Comparison of ENCODE assay signal across 9 mouse cellular contexts in genomic region chr2:128325097-128325421, GRCm38 (mm10).
DNase-seq lines count a peak whose midpoint lies in the region; ATAC-seq and TF ChIP-seq lines count a peak whose summit lies in the region.
"Had no signal": no experiment of that assay in that cellular context is flagged by ENCODE, and none has a peak within 500 bp of the region (broad histone marks: within the 10 kb centered on the region; RNA-seq: fewer than 3 reads in every experiment).

No protein-coding gene starts in this region.

- peaks cover 3% of the 10 kb centered on the region for H3K79me2 ChIP-seq in myocyte (ENCODE audit: control insufficient read depth, insufficient read depth)

- no peak for TF ChIP-seq POLR2A in myocyte (IDR thresholded peaks at IDR 0.05; ENCODE audit: insufficient read length, low read depth)

- H3K27ac ChIP-seq in forebrain, embryonic 12.5 days = 0 out of 2 replicates have a peak overlapping the region, but pooled peaks have one; percentile 46
- H3K27ac ChIP-seq in forebrain, embryonic 14.5 days (ENCODE audit: low read depth, low read length) = no peak overlapping the region
- peak overlapping the region; percentile 15; the same call in 1 of the 2 replicates for H3K27ac ChIP-seq in limb, embryonic 13.5 days
- H3K27ac ChIP-seq in limb, embryonic 10.5 days = no peak overlapping the region
- 0 out of 2 replicates have a peak overlapping the region, but pooled peaks have one; percentile 15 for H3K27ac ChIP-seq in forebrain, postnatal 0 days (ENCODE audit: low read depth, low read length)
- H3K27ac ChIP-seq: liver, embryonic 14.5 days had no signal

- peaks cover 21% of the 10 kb centered on the region for H3K4me1 ChIP-seq in forebrain, embryonic 12.5 days
- peaks cover 10% of the 10 kb centered on the region for H3K4me1 ChIP-seq in forebrain, embryonic 14.5 days (ENCODE audit: control insufficient read depth, insufficient read depth, low read length)
- peaks cover 19% of the 10 kb centered on the region for H3K4me1 ChIP-seq in limb, embryonic 13.5 days
- H3K4me1 ChIP-seq in limb, embryonic 10.5 days = peaks cover 20% of the 10 kb centered on the region
- H3K4me1 ChIP-seq in forebrain, postnatal 0 days (ENCODE audit: insufficient read depth) = peaks cover 6% of the 10 kb centered on the region; the same call in 1 of the 2 replicates

- H3K4me2 ChIP-seq in forebrain, embryonic 12.5 days = no peak overlapping the region
- no peak overlapping the region for H3K4me2 ChIP-seq in forebrain, embryonic 14.5 days (ENCODE audit: low read length)
- no peak overlapping the region for H3K4me2 ChIP-seq in limb, embryonic 13.5 days (replicated peaks)
- H3K4me2 ChIP-seq in forebrain, postnatal 0 days (ENCODE audit: low read depth) = no peak overlapping the region
- peak overlapping the region; percentile 63 for H3K4me2 ChIP-seq in myocyte (ENCODE audit: low read depth)

- no peaks in the 10 kb centered on the region for H3K9me3 ChIP-seq in forebrain, embryonic 12.5 days
- H3K9me3 ChIP-seq in forebrain, embryonic 14.5 days (replicated peaks; ENCODE audit: control insufficient read depth, low read length) = no peaks in the 10 kb centered on the region
- no peaks in the 10 kb centered on the region for H3K9me3 ChIP-seq in limb, embryonic 13.5 days
- no peaks in the 10 kb centered on the region for H3K9me3 ChIP-seq in limb, embryonic 10.5 days (replicated peaks)
- H3K9me3 ChIP-seq in forebrain, postnatal 0 days (ENCODE audit: low read length) = no peaks in the 10 kb centered on the region

- H3ac ChIP-seq in myocyte (ENCODE audit: control insufficient read depth, insufficient read length) = no peak overlapping the region

- H3K36me3 ChIP-seq in forebrain, embryonic 12.5 days (replicated peaks) = no peaks in the 10 kb centered on the region
- no peaks in the 10 kb centered on the region for H3K36me3 ChIP-seq in forebrain, embryonic 14.5 days (ENCODE audit: control insufficient read depth, insufficient read depth, low read length)
- no peaks in the 10 kb centered on the region for H3K36me3 ChIP-seq in limb, embryonic 13.5 days
- no peaks in the 10 kb centered on the region for H3K36me3 ChIP-seq in limb, embryonic 10.5 days
- H3K36me3 ChIP-seq in forebrain, postnatal 0 days (ENCODE audit: insufficient read depth) = no peaks in the 10 kb centered on the region
- no peaks in the 10 kb centered on the region for H3K36me3 ChIP-seq in myocyte (ENCODE audit: control insufficient read depth, insufficient read depth)

- H3K9ac ChIP-seq in forebrain, embryonic 12.5 days = no peak overlapping the region
- H3K9ac ChIP-seq in forebrain, embryonic 14.5 days (ENCODE audit: low read length) = no peak overlapping the region
- no peak overlapping the region; the same call in 1 of the 2 replicates for H3K9ac ChIP-seq in limb, embryonic 13.5 days
- no peak overlapping the region for H3K9ac ChIP-seq in forebrain, postnatal 0 days
- H3K9ac ChIP-seq: liver, embryonic 14.5 days had no signal

- no peak for TF ChIP-seq CTCF in forebrain, postnatal 0 days (IDR thresholded peaks at IDR 0.05; ENCODE audit: low read depth)

- 73% methylated on average over 4 of the region's 4 CpGs for WGBS in forebrain, embryonic 12.5 days
- 46% methylated on average over 4 of the region's 4 CpGs for WGBS in forebrain, embryonic 14.5 days
- WGBS in limb, embryonic 13.5 days = 72% methylated on average over 4 of the region's 4 CpGs
- WGBS in limb, embryonic 10.5 days = 87% methylated on average over 4 of the region's 4 CpGs
- WGBS in forebrain, postnatal 0 days = 36% methylated on average over 4 of the region's 4 CpGs

- DNase-seq in forebrain, embryonic 14.5 days (ENCODE audit: low spot score) = no peak
- no peak for DNase-seq in limb, embryonic 10.5 days (ENCODE audit: low spot score)
- no peak for DNase-seq in forebrain, postnatal 0 days
- DNase-seq in right cerebral cortex, adult 18-20 months = no peak
- DNase-seq in urinary bladder, postnatal 10 days (ENCODE audit: low spot score) = no peak

- no peak for ATAC-seq in forebrain, embryonic 12.5 days (ENCODE audit: low FRiP score)
- no peak for ATAC-seq in forebrain, embryonic 14.5 days
- no peak for ATAC-seq in limb, embryonic 13.5 days (ENCODE audit: low FRiP score, low read depth)
- no peak for ATAC-seq in forebrain, postnatal 0 days

- H3K4me3 ChIP-seq in forebrain, embryonic 12.5 days (replicated peaks) = no peak overlapping the region
- no peak overlapping the region for H3K4me3 ChIP-seq in forebrain, embryonic 14.5 days (ENCODE audit: low read depth, low read length)
- H3K4me3 ChIP-seq in limb, embryonic 13.5 days = no peak overlapping the region
- no peak overlapping the region for H3K4me3 ChIP-seq in limb, embryonic 10.5 days
- no peak overlapping the region for H3K4me3 ChIP-seq in forebrain, postnatal 0 days (ENCODE audit: low read depth, low read length)
- no peak overlapping the region for H3K4me3 ChIP-seq in myocyte

- peaks cover 7% of the 10 kb centered on the region; the same call in 1 of the 2 replicates for H3K27me3 ChIP-seq in forebrain, embryonic 12.5 days
- no peaks in the 10 kb centered on the region for H3K27me3 ChIP-seq in forebrain, embryonic 14.5 days (replicated peaks; ENCODE audit: control insufficient read depth, insufficient read depth, low read length)
- H3K27me3 ChIP-seq in limb, embryonic 13.5 days = no peaks in the 10 kb centered on the region
- no peaks in the 10 kb centered on the region for H3K27me3 ChIP-seq in limb, embryonic 10.5 days (ENCODE audit: low read depth, poor library complexity, severe bottlenecking)
- no peaks in the 10 kb centered on the region for H3K27me3 ChIP-seq in forebrain, postnatal 0 days (ENCODE audit: insufficient read depth, low read length)
- H3K27me3 ChIP-seq in myocyte (ENCODE audit: control insufficient read depth, insufficient read depth, insufficient read length) = no peaks in the 10 kb centered on the region

TF ChIP-seq in myocyte, 11 proteins besides CTCF, POLR2A, EP300 and RAD21:
- TF ChIP-seq REST (IDR thresholded peaks at IDR 0.05; ENCODE audit: insufficient read depth, insufficient read length) (no peak), E2F4 (IDR thresholded peaks at IDR 0.05; ENCODE audit: insufficient read depth) (no peak), TCF3 (IDR thresholded peaks at IDR 0.05; ENCODE audit: insufficient read length, low read depth) (no peak), POLR2AphosphoS2 (IDR thresholded peaks at IDR 0.05; ENCODE audit: insufficient read length, low read depth) (no peak), MYOD1 (IDR thresholded peaks at IDR 0.05; ENCODE audit: control insufficient read depth in 1 of 3, insufficient read length in 2 of 3, low read depth in 2 of 3) (peak in 2 of 3 experiments; percentile 18 to 26), MYOG (IDR thresholded peaks at IDR 0.05; ENCODE audit: control insufficient read depth in 1 of 3, insufficient read depth in 1 of 3, insufficient read length in 2 of 3, low read depth in 2 of 3) (peak in 1 of 3 experiments; percentile 16)
TF ChIP-seq in myocyte: peak in this region for 2.

Comparison
In these comparisons a context has a peak if more than half of its experiments do, and no peak if none do; other contexts are left out.
1. H3K27ac ChIP-seq: peak in forebrain, embryonic 12.5 days (single experiment), limb, embryonic 13.5 days (single experiment) and forebrain, postnatal 0 days (single experiment); none in forebrain, embryonic 14.5 days (single experiment) and limb, embryonic 10.5 days (single experiment).